Mouse (Mus musculus) bone marrow, adult 2 months (tissue): Measurements from ENCODE around the gene Gramd1b. TPM values are rescaled to one million over a fixed set of nuclear protein-coding genes. Genes with fewer than 3 reads are reported as not detected.

Experiments
- H3K27ac ChIP-seq: fragments of 200-500 bp; 2 replicates; pipeline ENCODE4 v1.5.1; 2012; ENCODE audit warnings: low read depth, mild to moderate bottlenecking, control low read depth, inconsistent platforms, low read length; ENCODE audit not compliant: control insufficient read depth, poor library complexity, insufficient read depth
- H3K4me1 ChIP-seq: fragments of 200-500 bp; 2 replicates; pipeline ENCODE4 v1.6.1; 2011; ENCODE audit warnings: low read length; ENCODE audit not compliant: control insufficient read depth, insufficient read depth
- H3K4me3 ChIP-seq: fragments of 200-500 bp; replicated peaks from 2 replicates; pipeline ENCODE3; 2011; ENCODE audit warnings: mild to moderate bottlenecking, low read depth, low read length, control low read depth; ENCODE audit not compliant: control insufficient read depth
- CTCF ChIP-seq: fragments of 200-500 bp; IDR thresholded peaks from 2 replicates; pipeline ENCODE4 v1.5.1; 2011; ENCODE audit warnings: low read length, control low read depth; ENCODE audit not compliant: control insufficient read depth, insufficient read depth
- POLR2A ChIP-seq: fragments of 200-500 bp; IDR thresholded peaks from 2 replicates; pipeline ENCODE4 v1.6.1; 2011; ENCODE audit warnings: low read depth, mild to moderate bottlenecking, control low read depth, low read length, borderline replicate concordance; ENCODE audit not compliant: control insufficient read depth
- WGBS: fragments of 180-500 bp; shearing (Covaris S2); methylation state at CpG from one replicate; pipeline ENCODE4 v1.1.7; 2018; 5-methylcytosine and 5-hydroxymethylcytosine counted together
- polyA plus RNA-seq: library from polyadenylated mRNA; stranded (reverse); fragments of >200 nt; gene quantifications from 2 replicates; pipeline ENCODE4 v1.2.4, GENCODE M21; 2011; ENCODE audit warnings: low replicate concordance; ENCODE audit not compliant: missing spikeins, insufficient read depth, insufficient read length

Gramd1b gene
- polyA plus RNA-seq, 1 experiment: 15.8 TPM

DNA sequence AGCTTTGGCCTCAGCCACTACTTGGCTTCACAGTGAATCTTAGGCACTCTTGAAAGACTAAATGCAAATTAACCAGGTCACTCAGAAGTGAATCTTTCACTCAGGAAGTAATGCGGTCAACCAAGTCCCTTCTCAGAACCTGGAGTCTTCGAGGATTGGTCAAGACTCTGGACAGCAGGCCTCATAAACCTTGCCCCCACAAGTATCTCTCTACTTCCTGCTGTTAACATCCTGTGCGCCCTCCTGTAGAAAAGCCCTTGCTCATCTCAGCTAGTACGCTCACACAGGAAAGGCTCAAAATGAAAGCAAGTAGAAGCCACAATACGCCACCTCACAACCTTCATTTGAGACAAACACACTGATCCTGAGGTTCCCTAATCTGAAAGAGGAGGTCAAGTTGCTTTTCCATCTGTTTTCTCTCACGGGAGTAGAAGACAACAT, 107.7 kb downstream of the Gramd1b start:
- H3K27ac ChIP-seq: peak overlapping the region; percentile 17; the same call in 1 of the 2 replicates
- 17% methylated on average over 6 of the region's 6 CpGs for WGBS
- TF ChIP-seq CTCF (no peak), POLR2A (no peak)

GRCm38 (mm10) chr9:40422368-40423057, 108.7 kb downstream of the Gramd1b start:
- Histone ChIP-seq H3K27ac (no peak overlapping the region), H3K4me1 (peaks cover 1% of the 10 kb centered on the region; the same call in 1 of the 2 replicates), H3K4me3 (no peak overlapping the region)
- TF ChIP-seq CTCF (no peak), POLR2A (no peak)
- 83% methylated on average over 11 of the region's 11 CpGs for WGBS

More for the DNA sequence above, 107.7 kb downstream of the Gramd1b start:
- H3K4me1 ChIP-seq: peaks cover 1% of the 10 kb centered on the region; the same call in 1 of the 2 replicates
- H3K4me3 ChIP-seq: no peak overlapping the region

GRCm38 (mm10) chr9:40420652-40421335, 110.4 kb downstream of the Gramd1b start:
- H3K4me3 ChIP-seq: no peak overlapping the region
- TF ChIP-seq POLR2A (no peak), CTCF (no peak)
- 87% methylated on average over 15 of the region's 15 CpGs for WGBS
- no peak overlapping the region for H3K27ac ChIP-seq
- peaks cover 1% of the 10 kb centered on the region; the same call in 1 of the 2 replicates for H3K4me1 ChIP-seq

DNA sequence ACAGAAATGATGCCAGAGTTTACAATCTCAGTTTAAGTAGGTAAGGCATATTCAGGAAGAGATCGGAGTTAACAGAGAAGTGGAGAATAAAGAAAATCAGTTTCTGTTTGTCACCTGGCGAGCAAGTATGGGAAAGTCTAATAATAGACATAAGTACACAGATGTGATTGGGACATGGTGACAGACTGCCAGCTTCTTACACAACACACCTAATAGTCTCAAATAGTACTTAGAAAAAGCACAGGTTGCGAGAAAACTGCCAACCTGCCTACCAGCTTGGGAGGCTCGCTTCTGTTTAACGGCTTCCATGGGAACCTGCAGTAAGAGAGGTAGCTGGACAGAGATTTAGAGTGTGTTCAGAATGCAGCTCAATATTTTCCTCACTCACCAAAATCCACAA, 112.4 kb downstream of the Gramd1b start:
- 77% methylated on average over 5 of the region's 5 CpGs for WGBS
- H3K4me3 ChIP-seq: no peak overlapping the region
- TF ChIP-seq POLR2A (no peak), CTCF (no peak)
- H3K4me1 ChIP-seq: no peaks in the 10 kb centered on the region; the same call in 1 of the 2 replicates
- H3K27ac ChIP-seq: no peak overlapping the region

- 83% methylated on average over 7 of the region's 7 CpGs for WGBS
- no peak for TF ChIP-seq POLR2A
- no peak overlapping the region for H3K27ac ChIP-seq
- H3K4me3 ChIP-seq: no peak overlapping the region
- H3K4me1 ChIP-seq: no peaks in the 10 kb centered on the region
Observed at GRCm38 (mm10) chr9:40416150-40416549, 115.0 kb downstream of the Gramd1b start.

GRCm38 (mm10) chr9:40414904-40415766, 116.0 kb downstream of the Gramd1b start:
- TF ChIP-seq CTCF (peak; percentile 22; the same call in 1 of the 2 replicates), POLR2A (no peak)
- Histone ChIP-seq H3K4me1 (no peaks in the 10 kb centered on the region), H3K27ac (no peak overlapping the region), H3K4me3 (peak overlapping the region; percentile 74)
- WGBS: 25% methylated on average over 18 of the region's 18 CpGs

- WGBS: 2% methylated on average over 15 of the region's 15 CpGs
- Histone ChIP-seq H3K4me3 (peak overlapping the region; percentile 74), H3K27ac (no peak overlapping the region), H3K4me1 (no peaks in the 10 kb centered on the region)
- TF ChIP-seq POLR2A (0 out of 2 replicates have a peak, but pooled peaks have one; percentile 26), CTCF (no peak)
Observed at GRCm38 (mm10) chr9:40414498-40414903, 116.7 kb downstream of the Gramd1b start.

DNA sequence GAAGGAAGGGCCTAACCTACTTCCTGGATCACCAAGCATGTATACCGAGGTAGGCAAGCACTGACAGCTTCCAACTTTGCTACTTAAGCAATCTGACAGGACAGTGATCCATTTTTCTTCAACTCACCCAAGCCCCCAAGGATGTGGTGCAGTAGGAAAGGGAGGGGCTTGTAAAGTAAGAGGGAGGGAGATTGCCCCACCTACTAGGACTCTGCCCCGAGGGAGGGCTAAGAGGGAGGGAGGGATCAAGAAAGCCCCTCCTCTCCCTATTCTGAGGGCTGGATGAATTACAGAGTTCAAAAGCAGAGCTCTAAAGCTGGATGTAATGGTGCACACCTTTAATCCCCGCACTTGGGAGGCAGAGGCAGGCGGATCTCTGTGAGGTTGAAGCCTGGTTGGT, 117.6 kb downstream of the Gramd1b start:
- 51% methylated on average over 4 of the region's 4 CpGs for WGBS
- no peaks in the 10 kb centered on the region for H3K4me1 ChIP-seq
- no peak overlapping the region for H3K27ac ChIP-seq
- TF ChIP-seq CTCF (no peak), POLR2A (no peak)
- no peak overlapping the region for H3K4me3 ChIP-seq
